8 mouse cellular contexts compared by ENCODE assay signal in genomic region chr5:99252203-99253135, GRCm38 (mm10).
DNase-seq lines count a peak whose midpoint lies in the region; ATAC-seq and TF ChIP-seq lines count a peak whose summit lies in the region.

No protein-coding gene starts in this region.

- no peaks in the 10 kb centered on the region for H3K9me3 ChIP-seq in hindbrain, postnatal 0 days (ENCODE audit: low read length)

- TF ChIP-seq CTCF in gastrocnemius, adult 2 months (IDR thresholded peaks at IDR 0.05), result 0 out of 2 replicates have a peak, but pooled peaks have one; percentile 0
- peak; percentile 19; the same call in 1 of the 2 replicates for TF ChIP-seq CTCF in hindbrain, postnatal 0 days (IDR thresholded peaks at IDR 0.05; ENCODE audit: low read depth)
- TF ChIP-seq CTCF in left cerebral cortex, adult 2 months (IDR thresholded peaks at IDR 0.05), result no peak; the same call in 1 of the 2 replicates

- ATAC-seq in activated CD4-positive, CD25-positive, alpha-beta regulatory T cell, adult 4 months, result peak; percentile 90
- peak; percentile 78 for ATAC-seq in common myeloid progenitor, adult 5-6 weeks (replicated peaks; ENCODE audit: low read depth, poor library complexity, severe bottlenecking)
- ATAC-seq in hindbrain, postnatal 0 days, result peak; percentile 94

- peaks cover 49% of the 10 kb centered on the region for H3K79me2 ChIP-seq in macrophage (ENCODE audit: inconsistent target)

- 0 out of 2 replicates have a peak, but pooled peaks cover 6% of the 10 kb centered on the region for H3K4me1 ChIP-seq in hindbrain, postnatal 0 days (ENCODE audit: insufficient read depth, low read length)

- H3K4me2 ChIP-seq in hindbrain, postnatal 0 days (ENCODE audit: low read depth, low read length), result peak overlapping the region; percentile 81

- peak overlapping the region; percentile 54 for H3K9ac ChIP-seq in hindbrain, postnatal 0 days (replicated peaks; ENCODE audit: low read length)

- H3K27ac ChIP-seq in gastrocnemius, adult 2 months, result peak overlapping the region; percentile 73
- H3K27ac ChIP-seq in hindbrain, postnatal 0 days, result peak overlapping the region; percentile 74
- H3K27ac ChIP-seq in left cerebral cortex, adult 2 months, result peak overlapping the region; percentile 80
- H3K27ac ChIP-seq in macrophage, result peak overlapping the region; percentile 92

- no peaks in the 10 kb centered on the region for H3K36me3 ChIP-seq in hindbrain, postnatal 0 days (ENCODE audit: insufficient read depth, low read length)
- H3K36me3 ChIP-seq in macrophage (ENCODE audit: inconsistent target), result peaks cover 4% of the 10 kb centered on the region; the same call in 1 of the 2 replicates

- 4% methylated on average over 67 of the region's 78 CpGs for WGBS in hindbrain, postnatal 0 days
- under 1% methylated on average over 73 of the region's 78 CpGs for WGBS in macrophage (ENCODE audit: missing documents)

- no peaks in the 10 kb centered on the region for H3K27me3 ChIP-seq in hindbrain, postnatal 0 days (ENCODE audit: insufficient read depth, low read length)

- peak overlapping the region; percentile 87 for H3K4me3 ChIP-seq in gastrocnemius, adult 2 months
- peak overlapping the region; percentile 63 for H3K4me3 ChIP-seq in hindbrain, postnatal 0 days (ENCODE audit: low read length)
- H3K4me3 ChIP-seq in left cerebral cortex, adult 2 months, result peak overlapping the region; percentile 72
- peak overlapping the region; percentile 87 for H3K4me3 ChIP-seq in macrophage (ENCODE audit: inconsistent target)

- intact Hi-C loops in gastrocnemius, adult 2 months (cut with DNase I), result no loop called here
- intact Hi-C loops in left cerebral cortex, adult 2 months (cut with DNase I), result loop anchor here (1.0 to 5.0 kb wide), 5 partner anchors 108 to 475 kb away; partner anchors contain the start of gene Rasgef1b

- peak; percentile 96 for DNase-seq in gastrocnemius, adult 2 months
- DNase-seq in hindbrain, postnatal 0 days (ENCODE audit: low spot score), result peak; percentile 95
- DNase-seq in left cerebral cortex, adult 2 months (ENCODE audit: extremely low spot score in 1 of 2, low spot score in 2 of 2), result peak; percentile 98 to 99
- DNase-seq in retina, postnatal 7 days (ENCODE audit: low read depth, low spot score), result peak; percentile 88
- DNase-seq in urinary bladder, adult 18-20 months (ENCODE audit: low spot score in 2 of 2), result peak; percentile 92 to 98

Comparison
In these comparisons a context has a peak if more than half of its experiments do, and no peak if none do; other contexts are left out.
1. Peak in every context shown above with its lines: DNase-seq, ATAC-seq, H3K4me3 ChIP-seq and H3K27ac ChIP-seq.